Mouse (Mus musculus) activated CD4-positive, CD25-positive, alpha-beta regulatory T cell, adult 4 months (primary cell): ENCODE measurements around the gene Itgb4. TPM values are rescaled to one million over a fixed set of nuclear protein-coding genes. Genes with fewer than 3 reads are reported as not detected.

Source experiments
- ATAC-seq: one replicate; pipeline ENCODE4 v1.8.0; 2017
- polyA plus RNA-seq, 2 experiments: library from polyadenylated mRNA; unstranded; fragments of 100-300 nt; shearing (Covaris generic); gene quantifications; one replicate each; pipeline ENCODE4 v1.2.1; 2017

Itgb4 gene
- polyA plus RNA-seq, 2 experiments from 2014 or later = not detected

- no peak for ATAC-seq
Measured at GRCm38 (mm10) chr11:116029086-116029865, 54.8 kb downstream of the Itgb4 start.

DNA sequence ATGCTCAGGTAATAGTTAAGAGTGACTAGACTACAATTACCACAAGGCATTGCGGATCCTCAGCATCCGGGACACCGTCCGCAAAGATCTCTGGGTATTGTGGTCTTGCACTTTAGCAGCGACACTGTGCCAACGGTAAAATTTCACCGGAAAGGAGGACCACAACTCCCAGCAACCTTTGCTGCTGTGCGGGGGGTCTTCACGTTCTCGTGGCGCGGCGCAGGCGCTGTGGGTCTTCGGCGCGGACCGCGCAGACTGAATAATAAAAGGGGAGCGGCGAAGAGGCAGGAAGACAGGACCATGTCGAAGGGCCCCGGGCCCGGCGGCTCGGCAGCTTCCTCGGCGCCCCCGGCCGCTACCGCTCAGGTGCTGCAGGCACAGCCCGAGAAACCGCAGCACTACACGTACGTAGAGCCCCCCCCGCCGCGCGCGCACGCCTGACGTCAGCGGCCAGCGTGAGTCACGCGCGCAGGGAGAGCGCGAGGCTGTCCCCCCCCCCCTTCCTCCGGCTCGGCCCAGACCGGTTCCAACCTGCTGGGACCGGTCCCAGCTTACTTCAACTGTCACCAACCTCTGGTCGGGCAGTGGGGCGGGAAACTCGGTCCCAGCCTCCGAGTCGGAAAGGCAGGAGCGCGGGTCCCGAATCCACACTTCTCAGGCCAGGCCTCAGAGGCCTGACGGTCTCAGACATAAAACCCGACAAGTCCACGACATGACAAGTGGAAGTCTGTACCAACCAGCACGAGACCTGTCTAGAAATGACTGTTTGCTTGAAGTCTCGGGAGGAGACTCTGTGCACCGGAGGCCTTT lies 55.8 kb downstream of the Itgb4 start, which contains the start of gene Unk:
TSS of gene Unk (plus strand) at position 235 of the 810 bp plus-strand sequence.
- peak; percentile 81 for ATAC-seq

- peak; percentile 14 for ATAC-seq
Measured at GRCm38 (mm10) chr11:116030898-116031845, 56.7 kb downstream of the Itgb4 start.

- ATAC-seq = no peak
Measured at GRCm38 (mm10) chr11:116034584-116034983, 60.1 kb downstream of the Itgb4 start.

GRCm38 (mm10) chr11:116036671-116037070 lies 62.2 kb downstream of the Itgb4 start:
- ATAC-seq = no peak

GRCm38 (mm10) chr11:116037826-116038225 lies 63.3 kb downstream of the Itgb4 start:
- ATAC-seq = no peak

DNA sequence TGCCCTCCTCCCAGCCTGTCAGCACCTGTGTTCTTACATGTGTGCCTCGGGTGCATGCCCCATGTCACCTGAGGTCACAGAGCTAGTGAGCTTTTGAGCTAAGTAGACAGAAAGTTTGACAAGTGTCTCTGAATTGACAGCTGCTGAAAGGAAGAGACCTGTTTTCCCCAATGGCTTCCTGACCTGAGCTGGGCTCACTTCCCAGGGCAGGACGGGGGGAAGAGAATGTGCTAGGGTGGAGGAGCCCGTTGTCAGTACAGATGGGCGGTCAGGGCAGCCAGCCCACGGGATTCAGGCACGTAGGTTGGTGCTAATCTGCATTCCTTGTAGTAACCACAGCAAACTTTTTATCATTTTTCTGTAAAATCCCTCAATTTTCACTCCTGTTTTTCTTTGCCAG lies 66.1 kb downstream of the Itgb4 start:
- ATAC-seq = no peak

DNA sequence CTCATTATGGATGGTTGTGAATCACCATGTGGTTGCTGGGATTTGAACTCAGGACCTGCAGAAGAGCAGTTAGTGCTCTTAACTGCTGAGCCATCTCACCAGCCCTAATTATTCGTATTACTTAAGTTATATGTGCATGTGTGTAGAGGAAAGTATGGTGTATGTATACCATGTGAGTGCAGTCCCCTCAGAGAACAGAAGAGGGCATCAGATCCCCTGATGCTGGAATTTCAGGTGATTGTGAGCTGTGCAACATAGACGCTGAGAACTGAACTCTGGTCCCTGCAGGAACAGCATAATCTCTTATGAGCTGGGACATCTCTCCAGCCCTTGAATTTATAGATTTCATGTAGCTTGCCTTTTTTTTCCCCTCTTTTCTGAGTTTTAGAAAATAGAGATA lies 67.3 kb downstream of the Itgb4 start:
- no peak for ATAC-seq

GRCm38 (mm10) chr11:116042372-116043138 lies 68.0 kb downstream of the Itgb4 start:
- no peak for ATAC-seq

DNA sequence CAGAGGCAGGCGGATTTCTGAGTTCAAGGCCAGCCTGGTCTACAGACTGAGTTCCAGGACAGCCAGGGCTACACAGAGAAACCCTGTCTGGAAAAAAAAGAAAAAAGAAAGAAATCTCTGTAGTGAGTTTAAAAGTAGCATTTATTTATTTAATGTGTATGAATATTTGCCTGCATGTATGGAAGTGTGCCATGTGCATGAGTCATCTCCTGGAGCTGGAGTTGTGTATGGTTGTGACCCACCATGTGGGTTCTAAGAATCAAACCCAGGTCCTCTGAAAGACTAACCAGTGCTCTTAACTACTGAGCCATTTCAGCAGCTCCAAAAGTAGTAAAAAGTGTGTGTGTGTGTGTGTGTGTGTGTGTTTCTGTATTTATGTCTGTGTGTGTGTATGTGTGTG lies 68.8 kb downstream of the Itgb4 start:
- no peak for ATAC-seq

DNA sequence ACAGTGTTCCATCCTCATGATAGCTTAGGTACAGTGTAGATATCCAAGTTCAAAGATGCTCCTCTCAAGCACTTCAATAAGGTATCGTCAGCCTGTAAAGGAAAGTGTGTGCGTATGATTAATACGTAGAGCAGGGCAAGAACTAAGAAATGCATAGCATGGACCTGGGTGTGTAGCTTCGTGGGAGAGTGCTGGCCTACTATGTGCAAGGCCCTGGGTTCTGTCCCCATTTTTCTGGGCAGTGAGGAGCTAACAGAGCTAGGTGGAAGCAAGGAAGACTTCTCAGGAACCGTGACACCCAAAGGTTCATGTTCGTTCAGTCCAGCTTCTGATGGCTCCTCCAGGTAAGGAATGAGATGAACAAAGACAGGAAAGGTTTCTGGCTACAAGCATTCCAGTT lies 70.7 kb downstream of the Itgb4 start:
- ATAC-seq = no peak

DNA sequence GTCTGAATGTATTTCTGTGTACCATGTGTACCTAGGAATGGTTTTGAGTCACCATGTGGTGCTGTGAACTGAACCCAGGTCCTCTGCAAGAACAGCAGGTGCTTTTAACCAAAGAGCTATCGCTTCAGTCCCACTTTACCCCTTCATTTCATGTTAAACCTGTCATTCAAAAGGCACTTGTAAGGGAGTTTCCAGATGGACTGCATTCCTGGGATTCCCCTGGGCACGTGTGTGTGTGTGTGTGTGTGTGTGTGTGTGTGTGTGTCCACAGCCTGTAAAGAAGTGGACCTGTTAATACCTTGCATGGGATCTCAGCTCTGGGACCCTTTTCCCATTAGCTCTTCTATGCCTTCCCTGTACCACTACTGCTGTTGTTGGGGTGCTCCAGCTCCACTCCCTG lies 75.1 kb downstream of the Itgb4 start:
- ATAC-seq = no peak

DNA sequence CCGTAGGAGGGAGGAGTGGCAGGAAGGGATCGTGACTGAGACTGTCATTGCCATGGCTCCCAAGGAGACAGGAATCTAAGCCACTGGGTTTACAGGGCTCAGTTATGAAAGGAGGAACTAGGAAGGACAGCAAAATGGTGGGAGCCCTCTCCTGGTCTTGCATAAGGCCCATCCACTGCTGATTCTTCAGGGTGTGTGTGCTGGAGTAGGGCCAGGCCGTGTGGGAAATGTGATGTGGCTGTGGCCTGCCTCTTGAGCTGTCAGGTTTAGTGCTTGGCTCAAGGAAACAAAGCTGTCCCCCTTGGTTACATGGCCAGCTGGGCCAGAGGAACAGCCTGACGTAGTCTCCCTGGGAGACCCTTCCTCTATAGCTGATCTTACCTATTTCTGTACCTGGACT lies 75.7 kb downstream of the Itgb4 start:
- no peak for ATAC-seq

DNA sequence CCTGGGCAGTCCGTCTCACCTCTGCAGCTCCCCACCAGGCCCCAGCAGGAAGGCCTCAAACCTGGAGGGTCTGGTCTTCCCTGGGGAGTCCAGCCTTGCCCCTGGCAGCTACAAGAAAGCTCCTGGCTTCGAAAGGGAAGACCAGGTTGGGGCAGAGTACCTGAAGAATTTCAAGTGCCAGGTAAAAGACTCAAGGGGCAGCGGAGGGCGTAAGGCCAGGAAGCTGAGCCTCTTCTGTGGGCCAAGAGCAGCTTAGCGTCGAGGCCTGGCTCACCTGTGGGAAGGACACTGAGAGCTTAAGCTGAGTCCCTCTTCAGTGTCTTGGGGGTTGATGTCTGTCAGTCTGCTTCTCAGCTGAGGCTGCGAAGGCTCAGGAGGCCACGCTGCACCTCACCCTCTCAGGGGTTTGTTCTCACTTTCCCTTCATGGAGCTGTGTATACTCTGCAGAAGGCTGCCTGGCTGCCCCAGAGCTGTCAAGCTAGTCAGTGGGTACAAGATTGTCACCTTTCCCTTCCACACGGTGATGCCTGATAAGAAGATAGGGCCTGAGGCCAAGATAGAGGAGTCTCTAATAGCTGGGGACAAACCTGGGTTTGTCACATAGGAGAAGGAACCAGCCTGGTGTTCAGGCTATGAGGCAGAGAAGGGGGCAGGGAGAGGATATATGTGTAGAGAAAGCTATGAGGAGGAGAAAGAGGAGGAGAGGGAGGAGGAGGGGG lies 79.2 kb downstream of the Itgb4 start:
- no peak for ATAC-seq

DNA sequence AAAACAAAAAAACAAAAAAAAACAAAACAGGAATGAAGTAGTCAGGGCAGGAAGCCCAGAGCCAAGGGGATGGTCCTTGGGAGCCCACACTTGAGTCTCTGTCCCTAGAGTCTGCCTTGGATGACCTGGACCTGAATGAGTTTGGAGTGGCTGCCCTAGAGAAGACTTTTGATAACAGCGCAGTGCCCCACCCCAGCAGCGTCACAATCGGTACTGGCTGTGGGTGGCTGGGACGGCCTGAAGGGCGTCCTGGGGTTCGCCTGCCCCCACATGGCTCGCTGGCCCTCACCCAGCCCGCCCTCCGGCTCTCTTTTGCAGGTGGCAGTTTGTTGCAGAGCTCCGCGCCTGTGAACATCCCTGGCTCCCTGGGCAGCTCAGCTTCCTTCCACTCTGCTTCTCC lies 81.4 kb downstream of the Itgb4 start:
- no peak for ATAC-seq

GRCm38 (mm10) chr11:116057237-116057881 lies 82.8 kb downstream of the Itgb4 start:
- ATAC-seq = no peak
